ENCODE assay signal across 10 mouse cellular contexts in the genomic region with DNA sequence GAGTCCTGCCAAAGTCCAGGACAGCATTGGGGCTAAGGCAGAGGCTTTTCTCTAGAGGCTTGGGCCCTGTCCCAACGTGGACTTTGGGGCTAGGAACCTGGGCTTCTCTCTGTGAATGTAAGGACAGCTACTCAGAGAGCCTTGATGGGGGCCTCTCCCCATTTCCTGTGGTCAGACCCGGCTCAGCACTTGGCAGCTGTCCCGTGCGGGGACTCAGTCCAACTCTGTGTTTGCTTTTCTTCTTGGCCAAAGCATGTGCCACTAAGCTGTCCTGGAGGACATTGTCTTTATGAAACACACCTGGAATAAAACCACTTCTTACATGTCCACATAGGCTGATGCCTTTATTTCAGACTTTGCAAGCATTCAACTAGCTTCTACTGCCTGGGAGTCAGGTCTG. TPM values are rescaled to one million over a fixed set of nuclear protein-coding genes. Genes with fewer than 3 reads are reported as not detected.
DNase-seq lines count a peak whose midpoint lies in the region; ATAC-seq and TF ChIP-seq lines count a peak whose summit lies in the region.
"Had no signal": no experiment of that assay in that cellular context is flagged by ENCODE, and none has a peak within 500 bp of the region (broad histone marks: within the 10 kb centered on the region; RNA-seq: fewer than 3 reads in every experiment).

No protein-coding gene starts in this region.

- H3K4me3 ChIP-seq in stomach, postnatal 0 days (ENCODE audit: low read depth, low read length) = no peak overlapping the region
- H3K4me3 ChIP-seq: embryonic facial prominence, embryonic 12.5 days; limb, embryonic 15.5 days had no signal

- no peaks in the 10 kb centered on the region for H3K9me3 ChIP-seq in stomach, postnatal 0 days (ENCODE audit: control insufficient read depth, low read length)
- H3K9me3 ChIP-seq: embryonic facial prominence, embryonic 12.5 days; limb, embryonic 15.5 days had no signal

- peak; percentile 41 for DNase-seq in gastrocnemius, postnatal 10 days
- DNase-seq in gastrocnemius, adult 8-10 months (ENCODE audit: low spot score in 2 of 2) = no peak
- DNase-seq in testis, postnatal 10 days (ENCODE audit: low spot score) = peak; percentile 61
- DNase-seq in testis, postnatal 14 days (ENCODE audit: low spot score) = no peak
- peak; percentile 5 to 56 for DNase-seq in kidney, postnatal 36 days
- DNase-seq in stomach, postnatal 0 days (ENCODE audit: low spot score) = peak; percentile 68
- DNase-seq in layer of hippocampus, adult 9-11 months = no peak
- DNase-seq in embryo, embryonic 10.5 days (ENCODE audit: low spot score) = no peak

- 0 out of 2 replicates have a peak overlapping the region, but pooled peaks have one; percentile 0 for H3K9ac ChIP-seq in stomach, postnatal 0 days (ENCODE audit: low read length)
- H3K9ac ChIP-seq: embryonic facial prominence, embryonic 12.5 days; limb, embryonic 15.5 days had no signal

- no peak for TF ChIP-seq CTCF in stomach, postnatal 0 days (IDR thresholded peaks at IDR 0.05; ENCODE audit: low read depth)

- WGBS in stomach, postnatal 0 days = 8% methylated on average over 4 of the region's 4 CpGs

- no peaks in the 10 kb centered on the region for H3K27me3 ChIP-seq in stomach, postnatal 0 days (ENCODE audit: control insufficient read depth, insufficient read depth, low read length)
- H3K27me3 ChIP-seq: embryonic facial prominence, embryonic 12.5 days; limb, embryonic 15.5 days had no signal

- no peak overlapping the region for H3K27ac ChIP-seq in stomach, postnatal 0 days (replicated peaks)
- H3K27ac ChIP-seq: embryonic facial prominence, embryonic 12.5 days; limb, embryonic 15.5 days had no signal

- no peaks in the 10 kb centered on the region for H3K36me3 ChIP-seq in stomach, postnatal 0 days (ENCODE audit: control insufficient read depth, insufficient read depth, low read length)
- H3K36me3 ChIP-seq: embryonic facial prominence, embryonic 12.5 days; limb, embryonic 15.5 days had no signal

- no peaks in the 10 kb centered on the region; the same call in 1 of the 2 replicates for H3K4me1 ChIP-seq in stomach, postnatal 0 days (replicated peaks; ENCODE audit: control insufficient read depth, insufficient read depth)

- H3K4me2 ChIP-seq in stomach, postnatal 0 days (replicated peaks; ENCODE audit: low read depth) = no peak overlapping the region
- H3K4me2 ChIP-seq: embryonic facial prominence, embryonic 12.5 days; limb, embryonic 15.5 days had no signal

- peak; percentile 17; the same call in 1 of the 2 replicates for ATAC-seq in stomach, postnatal 0 days (ENCODE audit: low FRiP score, low TSS enrichment)

- TF ChIP-seq EP300 in stomach, postnatal 0 days (optimal IDR thresholded peaks at IDR 0.05) = no peak

RNA-seq across cellular contexts. Expression of gene Slc39a9, which starts 40.1 kb away (rescaled TPM):
- total RNA-seq in gastrocnemius, postnatal 10 days (2021) = 10 to 100 TPM; 11.8 to 14.2 TPM
- total RNA-seq in gastrocnemius, adult 8-10 months (2022) = 1 to 10 TPM; 5.7 to 9.3 (median 7.8) TPM
- polyA plus RNA-seq in stomach, postnatal 0 days (2015; fragmentation: Nextera tagmentation; extraction: Ambion mirVana) = 15.1 and 15.6 TPM in 2 replicates

RNA-seq across cellular contexts. Expression of gene Erh, which starts 40.6 kb away (rescaled TPM):
- 10 to 100 TPM; 36.9 to 44.7 TPM for total RNA-seq in gastrocnemius, postnatal 10 days (2021)
- total RNA-seq in gastrocnemius, adult 8-10 months (2022) = 10 to 100 TPM; 15.8 to 25.7 (median 18.7) TPM
- 125 and 131 TPM in 2 replicates for polyA plus RNA-seq in stomach, postnatal 0 days (2015; fragmentation: Nextera tagmentation; extraction: Ambion mirVana)

Comparison
In these comparisons a context has a peak if more than half of its experiments do, and no peak if none do; other contexts are left out.
1. DNase-seq: peak in gastrocnemius, postnatal 10 days (single experiment), testis, postnatal 10 days (single experiment), kidney, postnatal 36 days (2 of 2) and stomach, postnatal 0 days (single experiment); none in gastrocnemius, adult 8-10 months (0 of 2), testis, postnatal 14 days (single experiment), layer of hippocampus, adult 9-11 months (single experiment) and embryo, embryonic 10.5 days (single experiment).